In genomic region chr19:40465339-40465738, GRCm38 (mm10) we compare ENCODE assay signal across 29 mouse cellular contexts. TPM values are rescaled to one million over a fixed set of nuclear protein-coding genes. Genes with fewer than 3 reads are reported as not detected.
DNase-seq lines count a peak whose midpoint lies in the region; ATAC-seq and TF ChIP-seq lines count a peak whose summit lies in the region.
"Had no signal": no experiment of that assay in that cellular context is flagged by ENCODE, and none has a peak within 500 bp of the region (broad histone marks: within the 10 kb centered on the region; RNA-seq: fewer than 3 reads in every experiment).

No protein-coding gene starts in this region.

- H3K27ac ChIP-seq in hindbrain, embryonic 13.5 days: peak overlapping the region; percentile 35; the same call in 1 of the 2 replicates
- H3K27ac ChIP-seq in hindbrain, embryonic 11.5 days (ENCODE audit: low read depth, low read length): no peak overlapping the region
- 0 out of 2 replicates have a peak overlapping the region, but pooled peaks have one; percentile 16 for H3K27ac ChIP-seq in hindbrain, embryonic 16.5 days (ENCODE audit: low read depth, low read length)
- H3K27ac ChIP-seq: embryonic facial prominence, embryonic 10.5 days; embryonic facial prominence, embryonic 15.5 days; heart, adult 2 months; intestine, embryonic 15.5 days; liver, embryonic 14.5 days; macrophage; midbrain, embryonic 13.5 days had no signal

- no peak overlapping the region for H3K4me3 ChIP-seq in hindbrain, embryonic 13.5 days
- H3K4me3 ChIP-seq in hindbrain, embryonic 11.5 days (ENCODE audit: low read depth, low read length): no peak overlapping the region
- no peak overlapping the region for H3K4me3 ChIP-seq in hindbrain, embryonic 16.5 days (ENCODE audit: low read length)
- H3K4me3 ChIP-seq: embryonic facial prominence, embryonic 10.5 days; embryonic facial prominence, embryonic 15.5 days; heart, adult 2 months; heart, embryonic 12.5 days; intestine, embryonic 15.5 days; midbrain, embryonic 13.5 days had no signal

- no peak for TF ChIP-seq CTCF in brain, embryonic 14.5 days (IDR thresholded peaks at IDR 0.05; ENCODE audit: borderline replicate concordance, extremely low read depth, insufficient read depth, insufficient read length)

- peaks cover 4% of the 10 kb centered on the region; the same call in 1 of the 2 replicates for H3K36me3 ChIP-seq in hindbrain, embryonic 13.5 days
- H3K36me3 ChIP-seq in hindbrain, embryonic 11.5 days (ENCODE audit: control insufficient read depth, insufficient read depth, low read length): no peaks in the 10 kb centered on the region
- H3K36me3 ChIP-seq in hindbrain, embryonic 16.5 days (ENCODE audit: control insufficient read depth, insufficient read depth, low read length): no peaks in the 10 kb centered on the region
- H3K36me3 ChIP-seq: embryonic facial prominence, embryonic 10.5 days; embryonic facial prominence, embryonic 15.5 days; heart, embryonic 12.5 days; intestine, embryonic 15.5 days; midbrain, embryonic 13.5 days had no signal

- no peak overlapping the region for H3K4me2 ChIP-seq in hindbrain, embryonic 13.5 days
- H3K4me2 ChIP-seq in hindbrain, embryonic 11.5 days (replicated peaks; ENCODE audit: low read depth, low read length): no peak overlapping the region
- H3K4me2 ChIP-seq in hindbrain, embryonic 16.5 days (ENCODE audit: low read length): no peak overlapping the region
- H3K4me2 ChIP-seq: embryonic facial prominence, embryonic 15.5 days; heart, embryonic 12.5 days; intestine, embryonic 15.5 days; midbrain, embryonic 13.5 days had no signal

- H3K9me3 ChIP-seq in hindbrain, embryonic 13.5 days: no peaks in the 10 kb centered on the region
- H3K9me3 ChIP-seq in hindbrain, embryonic 11.5 days (ENCODE audit: control insufficient read depth, low read length): no peaks in the 10 kb centered on the region
- no peaks in the 10 kb centered on the region for H3K9me3 ChIP-seq in hindbrain, embryonic 16.5 days (ENCODE audit: control insufficient read depth, low read length)
- H3K9me3 ChIP-seq: embryonic facial prominence, embryonic 10.5 days; embryonic facial prominence, embryonic 15.5 days; G1E; heart, embryonic 12.5 days; intestine, embryonic 15.5 days; midbrain, embryonic 13.5 days had no signal

- 11% methylated on average over 3 of the region's 3 CpGs for WGBS in hindbrain, embryonic 13.5 days
- 29% methylated on average over 3 of the region's 3 CpGs for WGBS in hindbrain, embryonic 11.5 days
- 14% methylated on average over 3 of the region's 3 CpGs for WGBS in hindbrain, embryonic 16.5 days

- H3K9ac ChIP-seq in hindbrain, embryonic 13.5 days: no peak overlapping the region
- H3K9ac ChIP-seq in hindbrain, embryonic 11.5 days (ENCODE audit: low read depth, low read length): no peak overlapping the region
- H3K9ac ChIP-seq in hindbrain, embryonic 16.5 days (ENCODE audit: low read depth, low read length): no peak overlapping the region
- H3K9ac ChIP-seq: embryonic facial prominence, embryonic 15.5 days; heart, embryonic 12.5 days; intestine, embryonic 15.5 days; liver, embryonic 14.5 days; midbrain, embryonic 13.5 days had no signal

- H3K27me3 ChIP-seq in hindbrain, embryonic 13.5 days: no peaks in the 10 kb centered on the region
- H3K27me3 ChIP-seq in hindbrain, embryonic 11.5 days (ENCODE audit: control insufficient read depth, insufficient read depth, low read length): no peaks in the 10 kb centered on the region
- H3K27me3 ChIP-seq in hindbrain, embryonic 16.5 days (replicated peaks; ENCODE audit: control insufficient read depth, insufficient read depth, low read length): no peaks in the 10 kb centered on the region
- H3K27me3 ChIP-seq: embryonic facial prominence, embryonic 15.5 days; heart, embryonic 12.5 days; intestine, embryonic 15.5 days; midbrain, embryonic 13.5 days had no signal

- peaks cover 50% of the 10 kb centered on the region for H3K4me1 ChIP-seq in hindbrain, embryonic 13.5 days (replicated peaks)
- H3K4me1 ChIP-seq in hindbrain, embryonic 11.5 days (replicated peaks; ENCODE audit: control insufficient read depth, insufficient read depth, low read length): peaks cover 2% of the 10 kb centered on the region; the same call in 1 of the 2 replicates
- H3K4me1 ChIP-seq in hindbrain, embryonic 16.5 days (ENCODE audit: control insufficient read depth, insufficient read depth, low read depth, low read length): peaks cover 21% of the 10 kb centered on the region

- peak; percentile 57 to 62 for DNase-seq in cerebellum, postnatal 14 days
- DNase-seq in cerebellum, adult 11 months: no peak
- DNase-seq in hindbrain, embryonic 11.5 days (ENCODE audit: low spot score): no peak
- peak; percentile 47 for DNase-seq in brain, embryonic 14.5 days (ENCODE audit: low read depth)
- DNase-seq in heart, adult 18-20 months: no peak
- DNase-seq in gastrocnemius, postnatal 25 days: no peak
- DNase-seq: adrenal gland, adult 8-10 months; cerebellum, adult 9-11 months; gastrocnemius, postnatal 36 days; heart, adult 2 months; kidney, postnatal 36 days; layer of hippocampus, postnatal 36 days; liver; lung, adult 2 months; lung, postnatal 10 days; retina, postnatal 1 day; right cerebral cortex, postnatal 14 days; thymus, adult 2 months; thymus, postnatal 36 days had no signal

- TF ChIP-seq POLR2A in brain, embryonic 14.5 days (IDR thresholded peaks at IDR 0.05; ENCODE audit: borderline replicate concordance, extremely low read depth, insufficient read depth, insufficient read length, poor library complexity, severe bottlenecking): no peak

- ATAC-seq in hindbrain, embryonic 13.5 days (ENCODE audit: low FRiP score): no peak
- no peak for ATAC-seq in hindbrain, embryonic 11.5 days (ENCODE audit: low FRiP score)
- no peak for ATAC-seq in hindbrain, embryonic 16.5 days
- ATAC-seq: intestine, embryonic 15.5 days; midbrain, embryonic 13.5 days had no signal

RNA-seq across cellular contexts. Expression of gene Sorbs1, which starts 48.2 kb away (rescaled TPM):
- polyA plus RNA-seq in hindbrain, embryonic 13.5 days (2015; fragmentation: Nextera tagmentation; extraction: Ambion mirVana): 96.3 and 100 TPM in 2 replicates
- polyA plus RNA-seq in hindbrain, embryonic 11.5 days (2014; fragmentation: Nextera tagmentation; extraction: Ambion mirVana): 82.7 and 97.2 TPM in 2 replicates
- polyA plus RNA-seq in brain, embryonic 14.5 days (2012; rRNA removed): 63.5 and 66.4 TPM in 2 replicates
- 83.6 and 101 TPM in 2 replicates for polyA plus RNA-seq in hindbrain, embryonic 16.5 days (2015; fragmentation: Nextera tagmentation; extraction: Ambion mirVana)
- total RNA-seq in heart, adult 18-20 months (2021): 100 to 1,000 TPM; 642 to 766 TPM
- 100 to 1,000 TPM; 124 to 147 TPM for total RNA-seq in gastrocnemius, postnatal 25 days (2021)

Comparison
In these comparisons a context has a peak if more than half of its experiments do, and no peak if none do; other contexts are left out.
1. DNase-seq: peak in cerebellum, postnatal 14 days (2 of 2) and brain, embryonic 14.5 days (single experiment); none in cerebellum, adult 11 months (single experiment), hindbrain, embryonic 11.5 days (single experiment), heart, adult 18-20 months (0 of 2) and gastrocnemius, postnatal 25 days (single experiment).